Mouse (Mus musculus): ENCODE data around the gene Adgrg5. TPM values are rescaled to one million over a fixed set of nuclear protein-coding genes. Genes with fewer than 3 reads are reported as not detected.

Adgrg5 gene
- polyA plus RNA-seq, 1 experiment from 2014 or later: 0.19 TPM

DNA sequence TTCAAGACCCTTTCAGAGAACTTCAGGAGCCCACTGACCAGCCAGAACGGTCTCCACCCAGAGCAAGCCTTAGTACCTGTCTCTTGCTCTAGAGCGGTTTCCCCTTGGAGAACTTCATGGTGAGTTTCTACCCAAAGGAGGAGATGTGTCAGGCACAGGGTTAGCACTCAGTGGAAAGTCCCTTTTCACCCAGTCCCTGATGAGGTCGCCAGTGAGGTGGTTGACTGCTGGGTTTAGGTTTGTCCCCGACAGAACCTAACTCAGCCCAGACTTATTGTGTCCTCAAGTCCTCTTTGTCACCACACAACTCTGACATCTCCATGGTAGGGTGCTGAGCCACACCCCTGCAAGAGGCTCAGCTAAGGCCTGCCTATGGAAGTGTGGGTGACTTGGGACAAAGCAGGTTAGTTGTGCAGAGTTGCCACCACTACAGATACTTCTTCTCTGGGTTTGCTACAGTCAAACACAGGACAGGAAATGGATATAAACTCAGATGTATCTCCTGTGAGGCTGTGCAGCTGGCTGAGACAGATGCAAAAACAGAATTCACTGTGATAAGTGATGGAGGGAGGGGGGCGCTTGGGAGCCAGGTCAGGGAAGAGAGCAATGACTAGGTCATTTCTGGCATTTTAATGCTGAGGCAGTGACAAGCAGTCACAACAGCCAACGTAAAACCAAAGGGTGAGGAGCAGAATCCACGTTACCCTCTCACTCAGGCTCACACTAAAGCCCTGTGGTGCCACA is 30.3 kb downstream of the Adgrg5 start:
- no peak for ATAC-seq
- Histone ChIP-seq H3K27ac (no peak overlapping the region), H3K9ac (0 out of 2 replicates have a peak overlapping the region, but pooled peaks have one; percentile 2), H3K27me3 (no peaks in the 10 kb centered on the region), H3K4me2 (no peak overlapping the region), H3K4me1 (peaks cover 8% of the 10 kb centered on the region), H3K4me3 (no peak overlapping the region), H3K36me3 (ENCODE audit: poor library complexity, severe bottlenecking) (no peaks in the 10 kb centered on the region), H3K9me3 (replicated peaks) (no peaks in the 10 kb centered on the region)
- WGBS: 81% methylated on average over 7 of the region's 7 CpGs

DNA sequence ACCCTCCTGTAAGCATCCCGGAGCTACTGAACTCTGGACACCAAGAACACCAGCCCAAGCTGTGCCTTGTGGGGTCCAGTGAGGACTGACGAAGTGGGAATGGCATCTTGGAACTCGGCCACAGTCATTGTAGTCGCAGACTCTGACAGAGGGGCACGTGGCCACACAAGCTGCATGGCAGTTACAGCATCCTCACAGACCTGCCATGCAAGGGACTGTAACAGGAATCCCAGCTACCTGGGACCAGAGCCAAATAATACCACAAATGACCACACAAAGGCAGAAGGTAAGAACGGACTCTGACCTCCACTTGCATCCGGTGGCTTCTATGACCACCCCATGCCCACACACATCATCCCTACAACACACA is 30.9 kb downstream of the Adgrg5 start:
- H3K27ac ChIP-seq: no peak overlapping the region

DNA sequence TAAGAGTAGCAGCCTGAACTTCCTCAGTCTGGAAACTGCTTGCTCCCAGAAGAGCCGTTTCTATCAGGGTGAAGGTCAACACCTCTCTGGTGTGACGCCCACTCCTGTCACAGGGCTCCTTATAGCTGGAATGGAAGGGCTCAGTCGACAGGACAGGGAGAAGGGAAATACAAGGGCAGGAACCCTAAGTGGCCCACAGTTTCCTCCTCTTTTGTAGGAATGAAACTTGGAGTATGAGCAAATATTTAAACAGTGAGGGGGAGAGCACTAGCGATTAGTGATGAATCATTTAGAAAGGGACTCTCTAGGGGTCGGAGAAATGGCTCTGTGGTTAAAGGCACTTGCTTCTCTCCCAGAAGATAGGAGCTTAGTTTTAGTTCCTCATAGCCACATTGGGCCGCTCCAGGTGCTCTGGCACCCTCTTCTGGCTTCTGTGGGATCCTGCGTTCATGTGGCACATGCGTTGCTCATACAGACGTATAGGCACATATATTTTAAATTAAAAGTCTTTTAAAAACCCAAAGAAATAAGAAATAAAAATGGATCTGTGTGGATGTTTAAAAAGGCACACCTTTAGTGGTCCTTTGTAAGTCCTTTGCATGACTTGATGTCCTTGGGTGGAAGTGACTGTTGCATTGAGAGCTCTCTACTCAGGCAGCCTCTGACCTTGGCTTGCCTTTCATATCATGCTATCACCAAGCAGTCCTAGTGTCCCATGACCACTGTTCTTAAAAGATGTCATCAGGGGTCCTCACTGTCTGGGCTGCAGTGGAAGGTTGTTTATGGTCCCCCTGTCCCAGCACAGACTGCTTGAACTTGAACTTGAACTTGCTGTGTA is 31.6 kb downstream of the Adgrg5 start:
- Histone ChIP-seq H3K4me1 (peaks cover 8% of the 10 kb centered on the region), H3K36me3 (ENCODE audit: poor library complexity, severe bottlenecking) (no peaks in the 10 kb centered on the region), H3K4me3 (no peak overlapping the region), H3K27me3 (no peaks in the 10 kb centered on the region), H3K27ac (no peak overlapping the region), H3K4me2 (no peak overlapping the region), H3K9me3 (replicated peaks) (no peaks in the 10 kb centered on the region), H3K9ac (no peak overlapping the region)
- ATAC-seq: peak; percentile 62; the same call in 1 of the 2 replicates
- WGBS: 41% methylated on average over 9 of the region's 9 CpGs

More for the DNA sequence above, 30.9 kb downstream of the Adgrg5 start:
- H3K36me3 ChIP-seq (ENCODE audit: poor library complexity, severe bottlenecking): no peaks in the 10 kb centered on the region
- no peak overlapping the region for H3K4me3 ChIP-seq
- 0 out of 2 replicates have a peak overlapping the region, but pooled peaks have one; percentile 2 for H3K9ac ChIP-seq
- peak; percentile 66 for ATAC-seq
- H3K4me1 ChIP-seq: peaks cover 8% of the 10 kb centered on the region
- 59% methylated on average over 7 of the region's 7 CpGs for WGBS
- no peak overlapping the region for H3K4me2 ChIP-seq
- H3K9me3 ChIP-seq (replicated peaks): no peaks in the 10 kb centered on the region
- no peaks in the 10 kb centered on the region for H3K27me3 ChIP-seq

DNA sequence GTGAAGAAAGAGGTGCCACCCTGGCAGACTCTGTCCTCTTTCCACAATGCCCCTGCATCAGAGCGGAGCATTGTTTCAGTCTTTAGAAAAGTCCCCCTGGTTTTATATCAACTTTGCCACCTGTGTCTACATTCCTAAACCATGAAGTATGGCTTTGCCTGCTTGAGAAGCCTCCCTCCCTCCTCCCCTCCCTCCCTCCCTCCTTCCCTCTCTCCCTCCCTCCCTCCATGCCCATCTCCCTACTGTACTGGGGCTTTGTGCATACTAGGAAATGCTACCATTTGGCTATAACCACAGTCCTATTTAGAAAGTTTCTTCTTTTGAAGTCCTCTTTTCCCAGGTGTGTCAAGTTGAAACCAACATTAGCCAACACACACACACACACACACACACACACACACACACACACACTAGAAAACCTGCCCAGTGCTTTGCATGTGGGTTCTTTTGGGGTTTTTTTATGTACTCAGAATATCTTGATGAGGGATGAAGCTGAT is 32.6 kb downstream of the Adgrg5 start:
- no peak overlapping the region for H3K27ac ChIP-seq
- H3K9me3 ChIP-seq (replicated peaks): no peaks in the 10 kb centered on the region
- no peak for ATAC-seq
- H3K9ac ChIP-seq: no peak overlapping the region
- no peaks in the 10 kb centered on the region for H3K27me3 ChIP-seq
- H3K36me3 ChIP-seq (ENCODE audit: poor library complexity, severe bottlenecking): no peaks in the 10 kb centered on the region
- H3K4me1 ChIP-seq: peaks cover 8% of the 10 kb centered on the region
- WGBS: 83% methylated on average over 1 of the region's 1 CpGs
- H3K4me2 ChIP-seq: no peak overlapping the region
- no peak overlapping the region for H3K4me3 ChIP-seq

DNA sequence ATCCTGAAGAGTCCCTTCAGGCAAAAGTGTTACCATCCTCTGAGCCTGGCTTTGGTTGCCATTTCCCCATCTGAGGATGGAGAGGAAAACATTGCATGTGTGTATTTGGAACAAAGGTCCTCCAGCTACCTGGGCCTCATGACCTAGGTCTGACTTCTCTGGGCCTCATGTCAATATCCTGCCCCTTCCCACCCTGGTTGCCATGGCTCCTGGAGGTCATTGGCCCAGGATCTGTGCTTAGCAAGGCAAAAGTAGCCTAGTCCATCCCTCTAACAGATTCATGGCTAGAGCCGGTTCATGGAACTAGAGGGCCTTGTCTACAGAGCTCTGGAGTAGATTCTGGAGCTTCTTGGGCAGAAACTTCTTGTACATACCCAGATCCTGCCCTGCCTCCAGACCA is 38.7 kb downstream of the Adgrg5 start:
- no peak overlapping the region for H3K4me3 ChIP-seq
- H3K9me3 ChIP-seq (replicated peaks): no peaks in the 10 kb centered on the region
- 83% methylated on average over 1 of the region's 1 CpGs for WGBS
- H3K27ac ChIP-seq: no peak overlapping the region
- H3K36me3 ChIP-seq (ENCODE audit: poor library complexity, severe bottlenecking): no peaks in the 10 kb centered on the region
- H3K9ac ChIP-seq: no peak overlapping the region
- ATAC-seq: no peak
- peaks cover under 1% of the 10 kb centered on the region; the same call in 1 of the 2 replicates for H3K4me1 ChIP-seq
- no peaks in the 10 kb centered on the region for H3K27me3 ChIP-seq
- H3K4me2 ChIP-seq: no peak overlapping the region

DNA sequence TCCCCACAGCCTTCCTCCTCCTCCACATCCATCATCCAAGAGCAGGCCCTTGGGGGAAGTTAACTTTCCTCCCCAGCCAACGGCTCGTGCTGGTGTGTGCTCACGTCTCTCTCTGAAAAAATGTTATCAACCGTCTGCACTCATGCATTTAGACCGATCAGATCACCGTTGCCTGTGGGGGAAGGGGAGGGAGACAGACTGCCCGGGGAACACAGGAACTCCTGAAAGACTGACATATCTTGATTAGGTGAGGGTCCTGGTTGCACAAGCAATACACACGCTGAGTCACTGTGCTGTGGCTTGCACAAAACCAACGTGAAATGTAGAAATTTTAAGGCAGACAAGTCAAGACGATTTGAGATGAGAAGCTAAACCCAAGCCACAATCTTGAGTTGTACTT is 41.3 kb downstream of the Adgrg5 start:
- WGBS: 80% methylated on average over 10 of the region's 10 CpGs
- Histone ChIP-seq H3K27me3 (no peaks in the 10 kb centered on the region), H3K9ac (no peak overlapping the region), H3K9me3 (replicated peaks) (no peaks in the 10 kb centered on the region), H3K36me3 (ENCODE audit: poor library complexity, severe bottlenecking) (no peaks in the 10 kb centered on the region), H3K4me2 (no peak overlapping the region), H3K4me3 (no peak overlapping the region), H3K27ac (no peak overlapping the region), H3K4me1 (peaks cover 10% of the 10 kb centered on the region)
- no peak for ATAC-seq

DNA sequence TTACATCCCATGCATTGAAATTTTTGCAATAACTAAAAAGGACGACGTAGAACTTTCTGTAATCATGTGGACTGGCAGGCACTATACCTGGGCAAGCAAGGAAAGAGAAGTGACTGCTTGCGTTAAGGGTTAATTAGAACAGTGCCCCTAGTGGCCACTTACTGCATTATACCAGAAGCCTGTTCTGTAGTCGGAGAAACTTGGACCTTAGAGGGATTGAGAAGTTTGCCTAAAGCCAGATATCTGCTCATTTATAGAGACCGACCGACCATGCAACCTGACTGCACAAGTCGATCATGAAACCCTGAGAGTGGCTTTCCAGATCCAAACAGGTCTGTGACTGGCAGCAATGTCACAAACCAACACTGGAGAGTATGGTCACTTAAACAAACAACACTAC is 43.1 kb downstream of the Adgrg5 start:
- WGBS: 18% methylated on average over 7 of the region's 7 CpGs
- H3K4me3 ChIP-seq: no peak overlapping the region
- no peak overlapping the region for H3K27ac ChIP-seq
- H3K9ac ChIP-seq: no peak overlapping the region
- H3K4me2 ChIP-seq: no peak overlapping the region
- H3K4me1 ChIP-seq: peaks cover 10% of the 10 kb centered on the region
- no peaks in the 10 kb centered on the region for H3K9me3 ChIP-seq (replicated peaks)
- H3K27me3 ChIP-seq: no peaks in the 10 kb centered on the region
- no peak for ATAC-seq
- H3K36me3 ChIP-seq (ENCODE audit: poor library complexity, severe bottlenecking): no peaks in the 10 kb centered on the region

DNA sequence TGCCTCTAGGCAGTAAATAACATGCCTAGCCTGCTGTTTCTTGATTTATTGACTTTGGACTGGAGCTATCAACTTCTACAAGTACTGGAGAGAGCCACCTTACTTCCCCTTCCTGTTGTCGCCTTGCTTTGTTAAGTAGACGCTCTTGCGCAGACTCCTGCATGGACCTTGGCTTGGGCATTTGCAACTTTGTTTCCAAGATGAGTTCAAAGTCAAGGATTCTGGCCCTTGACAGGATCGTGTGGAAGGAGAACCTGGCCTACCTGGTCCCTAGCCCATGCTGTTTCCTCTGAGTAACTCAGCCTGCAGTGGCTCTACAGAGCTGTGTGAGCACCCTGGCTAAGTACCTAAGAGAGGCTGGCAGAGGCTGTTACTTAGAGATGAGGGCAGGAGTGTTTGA is 43.6 kb downstream of the Adgrg5 start:
- no peak overlapping the region for H3K4me2 ChIP-seq
- no peaks in the 10 kb centered on the region for H3K27me3 ChIP-seq
- WGBS: 84% methylated on average over 4 of the region's 4 CpGs
- H3K4me1 ChIP-seq: peaks cover 10% of the 10 kb centered on the region
- no peak for ATAC-seq
- no peaks in the 10 kb centered on the region for H3K36me3 ChIP-seq (ENCODE audit: poor library complexity, severe bottlenecking)
- no peak overlapping the region for H3K9ac ChIP-seq
- no peak overlapping the region for H3K27ac ChIP-seq
- no peaks in the 10 kb centered on the region for H3K9me3 ChIP-seq (replicated peaks)
- H3K4me3 ChIP-seq: no peak overlapping the region

DNA sequence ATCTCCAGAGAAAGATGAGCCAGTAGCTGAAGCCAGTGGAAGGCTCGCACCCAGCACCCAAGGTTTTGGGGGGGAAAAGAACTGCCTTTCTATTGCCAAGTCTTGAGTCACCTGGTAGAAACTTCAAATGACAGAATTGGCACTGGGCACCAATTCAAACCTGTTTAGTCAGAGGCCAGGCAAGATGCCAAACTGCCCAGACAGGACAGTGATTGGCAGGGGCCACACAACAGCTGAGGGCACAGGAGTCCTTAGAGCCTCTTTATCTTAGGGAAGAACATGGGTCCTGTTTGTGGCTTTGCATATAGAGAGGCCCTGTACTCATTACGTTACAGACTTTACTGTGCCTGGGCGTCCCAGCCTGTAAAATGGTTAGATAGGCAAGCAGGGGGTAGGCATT is 44.1 kb downstream of the Adgrg5 start:
- H3K27me3 ChIP-seq: no peaks in the 10 kb centered on the region
- H3K4me2 ChIP-seq: no peak overlapping the region
- peak; percentile 43; the same call in 1 of the 2 replicates for ATAC-seq
- no peaks in the 10 kb centered on the region for H3K36me3 ChIP-seq (ENCODE audit: poor library complexity, severe bottlenecking)
- H3K4me3 ChIP-seq: no peak overlapping the region
- H3K9ac ChIP-seq: no peak overlapping the region
- WGBS: 45% methylated on average over 3 of the region's 3 CpGs
- no peak overlapping the region for H3K27ac ChIP-seq
- H3K4me1 ChIP-seq: peaks cover 10% of the 10 kb centered on the region
- no peaks in the 10 kb centered on the region for H3K9me3 ChIP-seq (replicated peaks)

DNA sequence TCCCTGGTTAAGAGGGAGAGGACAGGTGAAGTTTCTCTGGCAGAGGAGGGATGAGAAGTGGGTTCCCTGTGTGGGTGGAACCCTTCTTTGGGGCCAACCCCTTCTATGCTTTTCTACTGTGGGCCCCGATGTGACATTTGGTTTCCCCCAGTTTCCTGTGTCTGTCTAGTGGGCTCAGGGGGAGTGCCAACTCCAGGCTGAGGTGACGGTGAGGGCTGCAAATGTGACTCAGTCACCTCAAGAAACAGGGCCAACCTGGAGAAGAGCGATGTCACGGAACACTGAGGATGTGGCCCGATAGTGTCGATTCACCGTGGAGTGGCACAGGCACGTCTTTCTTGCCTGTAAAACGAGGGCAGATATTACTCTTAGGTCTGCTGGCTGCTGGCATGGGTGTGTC is 49.8 kb downstream of the Adgrg5 start:
- no peak overlapping the region for H3K27ac ChIP-seq
- H3K9ac ChIP-seq: no peak overlapping the region
- H3K9me3 ChIP-seq (replicated peaks): no peaks in the 10 kb centered on the region
- no peaks in the 10 kb centered on the region for H3K36me3 ChIP-seq (ENCODE audit: poor library complexity, severe bottlenecking)
- H3K27me3 ChIP-seq: no peaks in the 10 kb centered on the region
- no peak overlapping the region for H3K4me3 ChIP-seq
- ATAC-seq: no peak
- H3K4me2 ChIP-seq: no peak overlapping the region
- peaks cover 28% of the 10 kb centered on the region for H3K4me1 ChIP-seq
- WGBS: 94% methylated on average over 9 of the region's 9 CpGs

DNA sequence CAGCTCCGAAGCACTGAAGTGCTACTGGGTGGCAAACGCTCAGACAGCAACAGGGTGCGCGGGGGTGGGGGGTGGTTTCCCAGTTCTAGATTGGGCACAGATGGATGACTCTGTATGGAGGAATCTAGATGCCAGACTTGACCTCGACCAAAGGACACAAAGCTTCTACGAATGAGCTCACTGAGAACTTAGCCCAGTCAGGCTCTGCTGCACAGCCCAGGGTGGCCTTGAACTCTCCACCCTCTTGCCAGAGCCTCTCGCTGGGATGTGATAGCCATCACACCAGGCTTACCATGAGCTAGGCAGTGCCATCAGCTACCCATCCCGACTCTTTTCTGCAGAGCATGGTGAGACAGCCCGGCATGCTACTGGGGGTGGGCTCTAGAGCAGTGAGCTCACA is 50.3 kb downstream of the Adgrg5 start:
- Histone ChIP-seq H3K9ac (no peak overlapping the region), H3K27ac (no peak overlapping the region), H3K36me3 (ENCODE audit: poor library complexity, severe bottlenecking) (no peaks in the 10 kb centered on the region), H3K9me3 (replicated peaks) (no peaks in the 10 kb centered on the region), H3K4me1 (peaks cover 33% of the 10 kb centered on the region), H3K4me2 (no peak overlapping the region), H3K4me3 (no peak overlapping the region), H3K27me3 (no peaks in the 10 kb centered on the region)
- WGBS: 90% methylated on average over 9 of the region's 9 CpGs
- no peak for ATAC-seq

DNA sequence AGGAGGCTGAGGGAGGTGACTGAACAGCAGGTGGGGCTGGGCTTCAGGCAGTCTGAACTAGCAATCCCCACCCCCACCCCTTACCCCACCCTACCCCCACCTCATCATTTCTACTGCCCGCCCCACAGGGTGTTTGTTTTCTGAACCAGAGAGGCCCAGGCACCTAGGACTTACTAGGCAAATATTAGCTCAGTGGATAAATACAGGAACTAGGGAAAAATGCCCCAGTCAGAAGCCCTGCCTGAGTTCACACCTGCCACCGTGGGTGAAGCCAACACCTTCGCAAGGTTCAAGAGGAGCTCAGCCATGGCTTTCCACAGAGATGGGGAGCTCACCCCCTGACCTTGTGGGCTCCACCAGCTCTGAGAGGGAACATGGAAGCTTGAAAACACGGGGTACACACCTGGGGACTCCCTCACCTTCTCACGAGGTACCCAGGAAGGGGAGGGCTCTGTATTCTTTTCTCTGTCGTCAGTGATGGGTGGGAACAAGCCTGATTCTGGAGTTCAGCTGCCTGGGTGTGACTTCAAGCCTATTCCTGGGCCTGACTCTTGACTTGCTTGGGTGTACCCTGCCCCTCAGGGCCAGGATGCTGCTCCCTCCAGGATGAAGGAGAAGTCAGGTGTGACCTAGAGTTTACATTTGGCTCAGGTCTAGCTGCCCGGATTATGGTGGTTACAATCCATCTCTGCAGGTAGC is 51.1 kb downstream of the Adgrg5 start, which contains the start of gene Adgrg1:
Adgrg1 (plus strand) TSS at position 285 of the 699 bp plus-strand sequence.
- no peak for ATAC-seq
- no peak within 1 kb of the TSS for H3K27ac ChIP-seq
- no peaks in the 10 kb centered on the region for H3K36me3 ChIP-seq (ENCODE audit: poor library complexity, severe bottlenecking)
- no peak within 1 kb of the TSS for H3K9ac ChIP-seq
- H3K4me2 ChIP-seq: no peak within 1 kb of the TSS
- peaks cover 38% of the 10 kb centered on the region for H3K4me1 ChIP-seq
- whole genome bisulfite sequencing: 63% methylated on average over 7 of the region's 7 CpGs
- no peaks in the 10 kb centered on the region for H3K9me3 ChIP-seq (replicated peaks)
- no peak within 1 kb of the TSS for H3K4me3 ChIP-seq
- no peaks in the 10 kb centered on the region for H3K27me3 ChIP-seq

Measured in forebrain, embryonic 13.5 days (tissue).